Mouse (Mus musculus) C2C12 (cell line): Measurements from ENCODE around the gene Zfp27.

Source experiments
- CEBPB ChIP-seq: IDR thresholded peaks from one replicate; pipeline ENCODE4 v1.6.1; 2011; ENCODE audit warnings: low read depth, mild to moderate bottlenecking, control low read depth, moderate library complexity
- CTCF ChIP-seq: IDR thresholded peaks from one replicate; pipeline ENCODE4 v1.5.1; 2011; ENCODE audit not compliant: control insufficient read depth, insufficient read depth, insufficient read length
- MAX ChIP-seq: IDR thresholded peaks from one replicate; pipeline ENCODE4 v1.6.1; 2011; ENCODE audit warnings: mild to moderate bottlenecking, control low read depth
- USF1 ChIP-seq: IDR thresholded peaks from one replicate; pipeline ENCODE4 v1.6.1; 2011; ENCODE audit warnings: low read depth, mild to moderate bottlenecking, control low read depth, moderate library complexity

GRCm38 (mm10) chr7:29874256-29874655 is 32.1 kb downstream of the Zfp27 start:
- TF ChIP-seq CTCF = no peak
- TF ChIP-seq MAX = no peak
- no peak for TF ChIP-seq USF1
- no peak for TF ChIP-seq CEBPB
